Mouse (Mus musculus) heart, postnatal 0 days (tissue): ENCODE measurements around the gene Mtmr12.

ENCODE experiments used
- CTCF ChIP-seq: IDR thresholded peaks from 2 replicates; pipeline ENCODE4 v1.5.1; 2016; ENCODE audit warnings: antibody characterized with exemption, control low read depth, low read depth
- EP300 ChIP-seq: IDR thresholded peaks from 2 replicates; pipeline ENCODE4 v1.6.1; 2016; ENCODE audit warnings: antibody characterized with exemption, low read depth

DNA sequence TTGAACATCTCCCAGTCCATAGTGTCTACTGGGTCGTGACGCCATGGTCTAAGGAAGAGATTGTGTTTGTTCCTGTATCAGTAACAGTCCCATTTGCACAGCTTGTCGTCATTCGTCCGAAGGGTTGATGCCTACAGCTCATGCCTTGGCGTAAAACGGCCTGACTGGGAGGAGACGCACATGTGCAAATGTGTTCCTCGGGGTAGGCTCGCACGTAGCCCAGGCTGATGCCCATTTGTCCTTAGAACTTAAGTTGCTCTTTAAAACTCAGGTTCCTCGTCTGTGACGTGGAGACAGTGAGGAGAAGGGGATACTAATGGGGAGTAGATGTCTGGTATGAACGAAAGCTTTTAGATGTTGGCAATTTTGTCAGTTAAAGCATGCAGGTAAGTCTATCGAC, 22.1 kb downstream of the Mtmr12 start:
- no peak for TF ChIP-seq CTCF
- no peak for TF ChIP-seq EP300
